Mouse (Mus musculus): Measurements from ENCODE around the gene Dennd5b.
"Not testable (repeated sequence)": the region's sequence is repeated elsewhere in the genome, so short reads cannot be mapped to it uniquely, and the experiment has no call there.

The Dennd5b gene

DNA sequence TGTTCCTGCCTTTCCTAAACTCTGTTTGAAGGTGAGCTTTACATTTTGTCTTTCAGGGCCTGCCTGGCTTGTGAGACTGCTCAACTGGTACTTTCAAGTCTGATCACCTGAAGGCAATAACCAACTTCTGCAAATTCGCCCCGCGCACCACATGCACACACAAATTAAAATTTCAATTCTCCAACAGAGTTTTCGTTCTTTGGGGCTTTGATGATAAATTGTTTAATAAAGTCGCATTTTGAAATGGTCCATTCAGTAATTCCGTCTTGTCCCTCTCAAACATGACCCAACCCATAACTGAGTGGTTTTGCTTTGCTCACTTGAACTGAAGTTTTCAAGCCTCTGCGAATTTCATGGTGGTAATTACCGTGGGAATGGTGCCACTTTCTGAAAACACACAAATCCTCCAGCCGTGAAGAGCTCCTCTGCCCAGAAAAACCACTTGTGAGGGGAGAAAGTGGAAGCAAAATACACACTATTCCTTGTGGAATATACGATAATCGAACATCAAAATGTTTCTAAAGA, 154.5 kb downstream of the Dennd5b start:
- DNase-seq (ENCODE audit: low spot score in 2 of 2): no peak

DNA sequence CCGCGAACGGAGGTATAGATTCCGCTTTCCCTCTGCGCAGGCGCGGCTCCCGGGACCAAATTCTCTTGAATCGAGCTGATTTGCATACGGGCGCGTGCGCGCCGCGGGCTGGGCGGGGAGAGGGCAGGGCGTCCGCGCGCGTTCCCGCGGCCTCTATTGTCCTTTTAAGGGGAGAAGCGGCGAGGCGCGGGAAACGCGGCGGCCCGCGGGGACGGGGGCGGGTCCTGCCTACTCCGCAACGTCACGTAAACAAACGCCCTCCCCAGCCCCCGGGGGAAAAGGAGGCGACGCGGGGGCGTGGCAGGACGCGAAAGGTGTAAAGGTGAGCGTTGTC, 155.1 kb downstream of the Dennd5b start, which contains the start of gene Sinhcaf:
Gene Sinhcaf (minus strand): TSS at position 59 of the 334 bp plus-strand sequence.
- DNase-seq (ENCODE audit: low spot score in 2 of 2): peak; percentile 88 to 92

- peak in 1 of 2 experiments; percentile 23 for DNase-seq (ENCODE audit: low spot score in 2 of 2)
Measured at GRCm38 (mm10) chr6:148945509-148946408, 155.7 kb downstream of the Dennd5b start.

DNA sequence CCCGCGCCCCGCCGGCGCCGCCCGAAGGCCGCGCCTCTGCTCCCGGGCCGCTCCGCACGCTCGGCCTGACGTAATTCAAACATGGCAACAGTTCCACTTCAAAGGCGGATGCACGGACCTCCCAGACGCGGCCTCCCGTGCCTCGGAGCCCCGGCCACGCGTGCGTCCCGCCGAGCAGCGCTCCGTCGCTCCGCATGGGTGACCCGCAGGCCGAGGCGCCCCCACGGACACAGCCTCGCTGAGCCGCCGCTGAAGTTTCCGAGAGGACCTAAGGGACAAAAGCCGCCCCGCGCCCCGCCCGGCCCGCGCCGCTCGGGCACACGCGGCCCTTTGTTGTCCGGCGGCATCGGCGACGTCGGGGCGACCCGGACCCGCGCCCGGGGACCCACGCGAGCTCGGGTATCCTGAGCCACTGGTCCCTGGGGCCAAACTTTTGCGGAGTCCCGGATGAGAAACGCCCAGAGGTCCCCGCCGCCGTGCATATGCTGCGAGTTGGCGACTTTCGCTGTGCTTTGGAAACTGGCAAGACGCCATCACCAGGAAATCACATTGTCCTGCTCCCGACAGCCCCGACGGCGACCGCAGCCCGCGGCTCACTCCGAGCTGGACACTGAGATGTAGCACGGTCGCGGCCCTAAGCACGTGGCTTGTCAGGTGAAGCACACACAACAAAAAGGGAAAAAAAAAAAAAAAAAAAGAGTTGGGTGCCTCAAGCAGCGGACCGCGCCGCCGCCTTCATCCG, 156.5 kb downstream of the Dennd5b start:
- DNase-seq (ENCODE audit: low spot score in 2 of 2): peak; percentile 14 to 40

GRCm38 (mm10) chr6:148944344-148944766, 157.1 kb downstream of the Dennd5b start:
- DNase-seq (ENCODE audit: low spot score in 2 of 2): no peak

DNA sequence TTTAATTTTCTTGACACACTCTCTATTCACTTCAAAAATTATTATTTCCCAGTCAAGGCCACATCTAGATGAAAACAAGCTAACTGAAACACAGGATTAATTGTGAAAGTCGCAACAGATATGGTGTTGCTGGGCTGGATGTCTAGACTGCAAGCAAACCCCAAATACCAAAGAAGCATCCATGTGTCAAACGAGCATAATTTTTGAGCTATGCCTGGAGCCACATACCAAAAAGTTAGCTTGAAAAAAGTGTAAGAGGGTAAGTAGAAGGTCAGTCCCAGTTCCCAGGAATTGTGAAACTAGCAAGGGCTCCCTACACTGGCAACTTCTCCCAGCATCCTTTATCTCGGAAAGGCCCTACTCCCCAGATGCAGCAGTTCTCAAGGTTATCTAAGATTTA, 157.8 kb downstream of the Dennd5b start:
- DNase-seq (ENCODE audit: low spot score in 2 of 2): no peak

GRCm38 (mm10) chr6:148942406-148942805, 159.1 kb downstream of the Dennd5b start:
- DNase-seq (ENCODE audit: low spot score in 2 of 2): no peak

- no peak for DNase-seq (ENCODE audit: low spot score in 2 of 2)
Measured at GRCm38 (mm10) chr6:148941880-148942279, 159.6 kb downstream of the Dennd5b start.

- not testable (repeated sequence) for DNase-seq (ENCODE audit: low spot score in 2 of 2)
Measured at GRCm38 (mm10) chr6:148940383-148940782, 161.1 kb downstream of the Dennd5b start.

Measured in frontal cortex, postnatal 10 days (tissue).